Mouse (Mus musculus): ENCODE measurements around the gene Lrrc30.

The Lrrc30 gene

DNA sequence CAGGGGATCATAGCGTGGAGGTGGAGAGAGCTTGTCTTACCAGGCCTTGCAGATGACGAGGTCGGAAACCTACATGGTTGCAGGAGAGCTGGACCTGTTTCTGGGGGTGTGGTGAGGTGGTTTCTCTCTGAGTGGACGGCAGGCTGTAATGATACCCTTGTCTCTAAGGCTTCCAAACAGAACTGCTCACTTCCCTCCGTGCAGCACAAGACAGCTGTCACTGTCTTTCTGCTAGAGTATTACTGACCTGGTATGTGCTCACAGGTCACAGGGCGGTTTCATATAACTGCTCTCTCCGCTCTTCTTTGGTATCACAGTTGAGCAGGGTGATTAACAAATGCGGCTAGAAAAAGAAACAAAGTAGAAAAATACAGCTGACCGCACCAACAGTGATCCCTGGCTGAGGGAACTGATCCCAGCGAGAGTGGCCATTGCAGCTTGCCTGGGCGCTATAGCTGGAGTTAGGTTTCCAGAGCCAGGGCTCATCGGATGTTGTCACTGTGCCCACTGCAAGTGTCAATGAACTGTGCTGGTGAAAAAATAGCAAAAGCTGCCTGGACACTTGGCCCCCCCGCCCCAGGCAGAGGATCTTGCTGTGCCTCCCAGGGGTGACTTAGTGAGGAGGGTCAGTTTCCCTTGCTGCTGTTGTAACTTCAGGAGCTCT is at the start of gene Lrrc30:
Gene Lrrc30, minus strand, starts transcription at position 48 of the 664 bp plus-strand sequence.
- DNase-seq (ENCODE audit: low spot score in 2 of 2) = no peak

DNA sequence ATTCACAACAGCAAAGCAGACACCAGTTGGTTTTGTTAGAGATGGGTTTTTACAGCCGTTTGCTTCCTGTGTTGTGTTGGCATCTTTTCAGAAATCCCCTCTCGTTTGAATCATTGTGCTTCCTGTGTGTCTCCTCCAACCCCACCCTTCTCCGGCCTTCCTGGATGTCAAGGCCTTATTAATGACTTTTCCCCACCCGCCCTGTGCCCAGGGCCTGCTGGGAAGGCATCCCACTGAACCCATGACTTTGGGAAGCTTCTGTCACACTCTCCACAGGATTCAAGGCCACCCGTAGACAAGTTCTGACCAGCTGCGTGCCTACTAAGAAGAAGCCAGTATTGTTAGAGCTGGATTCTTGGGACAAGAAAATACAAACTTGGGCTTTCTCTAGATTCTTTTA is 48.6 kb upstream of the Lrrc30 start:
- no peak for DNase-seq (ENCODE audit: low spot score in 2 of 2)

DNA sequence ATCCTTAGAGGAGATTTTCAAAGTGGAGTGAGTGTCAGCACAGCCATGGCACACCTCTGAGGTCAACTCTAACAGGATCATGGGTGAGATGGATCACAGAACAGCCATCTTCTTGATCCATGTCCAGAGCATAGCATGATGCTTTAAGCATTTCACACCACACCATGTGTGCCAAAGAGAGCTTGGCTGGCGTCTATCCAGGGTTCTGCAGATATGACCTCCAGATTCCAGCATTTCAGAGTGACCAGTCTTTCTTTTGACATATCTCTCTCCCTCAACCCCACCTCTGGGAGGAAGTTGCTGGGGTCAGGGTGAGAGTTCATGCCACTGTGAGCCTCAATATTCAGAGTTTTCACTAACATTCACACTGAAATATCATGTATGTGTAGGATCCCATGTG is 46.1 kb upstream of the Lrrc30 start:
- no peak for DNase-seq (ENCODE audit: low spot score in 2 of 2)

- peak; percentile 50 to 68 for DNase-seq (ENCODE audit: low spot score in 2 of 2)
These were observed 35.5 kb upstream of the Lrrc30 start for GRCm38 (mm10) chr17:67667981-67668380.

GRCm38 (mm10) chr17:67666981-67667380 is 34.5 kb upstream of the Lrrc30 start:
- DNase-seq (ENCODE audit: low spot score in 2 of 2) = no peak

DNA sequence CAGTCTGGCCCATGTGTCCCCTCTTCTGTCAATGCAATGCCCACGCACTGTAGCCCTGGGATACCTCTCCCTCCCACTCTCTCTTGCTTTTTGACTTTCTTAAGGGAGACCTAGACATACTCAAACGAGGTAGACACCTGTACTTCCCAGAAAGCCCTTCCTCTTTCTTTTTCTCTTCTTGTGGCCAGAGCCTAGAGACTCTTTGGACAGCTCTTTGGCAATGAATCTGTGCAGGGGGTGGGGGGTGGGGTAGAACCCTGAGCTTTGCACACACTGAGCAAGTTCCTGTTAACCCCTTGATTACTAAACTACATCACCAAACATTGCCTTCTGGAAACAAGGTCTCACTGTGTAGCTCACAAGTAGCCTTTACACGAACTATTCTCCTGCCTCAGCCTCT is 31.8 kb upstream of the Lrrc30 start:
- no peak for DNase-seq (ENCODE audit: low spot score in 2 of 2)

- peak in 1 of 2 experiments; percentile 64 for DNase-seq (ENCODE audit: low spot score in 2 of 2)
These were observed 19.0 kb upstream of the Lrrc30 start for GRCm38 (mm10) chr17:67651506-67651905.

- DNase-seq (ENCODE audit: low spot score in 2 of 2) = no peak
These were observed 9.1 kb upstream of the Lrrc30 start for GRCm38 (mm10) chr17:67641627-67642026.

- peak in 1 of 2 experiments; percentile 50 for DNase-seq (ENCODE audit: low spot score in 2 of 2)
These were observed 5.7 kb upstream of the Lrrc30 start for GRCm38 (mm10) chr17:67638119-67638810.

DNA sequence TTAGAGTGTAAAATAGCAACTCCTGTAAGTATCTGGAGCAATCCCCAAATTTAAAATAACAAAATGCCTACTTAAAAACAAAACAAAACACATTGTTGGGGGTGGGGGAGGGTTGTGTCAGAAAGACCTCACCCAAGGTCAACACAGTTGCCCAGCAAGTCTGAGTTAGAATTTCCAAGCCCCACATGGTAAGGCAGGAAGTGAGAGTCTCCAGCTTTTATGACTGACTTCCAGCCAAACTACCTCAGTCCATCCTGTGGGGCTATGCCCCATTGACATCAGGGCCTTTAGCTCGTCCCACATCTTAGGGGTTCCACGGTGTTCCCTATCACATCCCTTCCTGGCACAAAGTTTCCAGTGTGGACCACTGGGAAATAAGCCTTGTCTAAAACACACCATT is 4.4 kb upstream of the Lrrc30 start:
- DNase-seq (ENCODE audit: low spot score in 2 of 2) = no peak

DNA sequence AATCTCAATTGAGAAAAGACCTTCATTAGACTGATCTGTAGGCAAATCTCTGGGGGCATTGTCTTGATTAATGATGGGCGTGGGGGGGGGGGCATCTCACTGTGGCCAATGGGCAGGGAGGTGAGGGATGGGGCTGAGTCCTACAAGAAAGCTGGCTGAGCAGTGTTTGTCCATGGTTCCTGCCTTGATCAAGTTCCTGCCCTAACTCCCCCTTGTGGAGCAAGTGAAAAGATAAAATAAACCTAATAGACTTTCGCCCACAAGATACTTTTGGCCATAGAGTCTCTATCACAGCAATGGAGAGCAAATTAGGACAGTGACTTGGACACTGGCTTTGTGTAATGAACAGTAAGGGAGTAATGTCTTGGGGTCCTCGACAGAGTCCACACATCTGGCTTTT is 3.8 kb upstream of the Lrrc30 start:
- DNase-seq (ENCODE audit: low spot score in 2 of 2) = no peak

GRCm38 (mm10) chr17:67629746-67630145 is 2.8 kb downstream of the Lrrc30 start:
- no peak for DNase-seq (ENCODE audit: low spot score in 2 of 2)

DNA sequence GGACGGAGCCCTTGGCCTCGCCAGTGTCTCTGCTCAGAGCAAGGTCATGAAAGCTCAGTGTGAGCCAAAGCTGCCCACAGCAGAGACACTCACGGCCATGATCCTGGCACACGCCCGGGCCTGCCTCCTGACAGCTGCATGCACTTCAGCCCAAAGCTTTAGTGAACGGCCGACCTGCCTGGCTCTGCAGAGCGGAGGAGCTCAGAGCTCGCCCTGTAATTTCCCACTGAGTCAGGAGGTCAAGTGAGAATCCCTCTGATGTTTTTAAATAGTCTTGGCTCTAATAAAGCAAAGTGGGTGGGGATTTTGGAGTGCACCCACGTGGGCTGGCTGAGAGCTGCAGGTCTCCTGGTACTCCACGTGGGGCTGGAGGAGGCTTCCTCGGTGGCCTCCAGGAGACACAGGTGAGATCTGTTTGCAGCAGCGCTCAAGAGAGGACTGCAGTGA is 3.3 kb downstream of the Lrrc30 start:
- DNase-seq (ENCODE audit: low spot score in 2 of 2) = peak in 1 of 2 experiments; percentile 24

- no peak for DNase-seq (ENCODE audit: low spot score in 2 of 2)
These were observed 4.0 kb downstream of the Lrrc30 start for GRCm38 (mm10) chr17:67628475-67628874.

GRCm38 (mm10) chr17:67625431-67625830 is 7.1 kb downstream of the Lrrc30 start:
- DNase-seq (ENCODE audit: low spot score in 2 of 2) = no peak

GRCm38 (mm10) chr17:67619001-67619400 is 13.5 kb downstream of the Lrrc30 start:
- DNase-seq (ENCODE audit: low spot score in 2 of 2) = no peak

DNA sequence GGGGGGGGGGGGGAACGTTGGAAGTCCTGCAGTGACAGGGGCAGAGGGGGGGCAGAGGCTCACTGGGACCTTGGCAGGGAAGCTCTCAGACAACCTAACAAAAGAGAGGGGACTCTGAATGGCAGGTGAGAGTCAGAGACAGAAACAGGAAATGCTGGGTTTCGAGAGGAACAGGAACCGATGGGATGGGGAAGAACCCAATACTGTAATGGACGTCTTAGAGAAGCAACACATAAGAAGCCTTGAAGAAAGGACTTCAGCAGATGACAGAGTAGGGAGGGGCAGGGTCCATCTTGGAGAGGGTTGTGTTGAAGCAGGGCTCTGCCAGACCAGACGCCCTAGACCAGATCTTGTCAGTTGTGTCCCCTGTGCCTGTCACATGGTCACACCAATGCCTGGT is 18.1 kb downstream of the Lrrc30 start:
- no peak for DNase-seq (ENCODE audit: low spot score in 2 of 2)

GRCm38 (mm10) chr17:67612576-67612975 is 19.9 kb downstream of the Lrrc30 start:
- no peak for DNase-seq (ENCODE audit: low spot score in 2 of 2)

DNA sequence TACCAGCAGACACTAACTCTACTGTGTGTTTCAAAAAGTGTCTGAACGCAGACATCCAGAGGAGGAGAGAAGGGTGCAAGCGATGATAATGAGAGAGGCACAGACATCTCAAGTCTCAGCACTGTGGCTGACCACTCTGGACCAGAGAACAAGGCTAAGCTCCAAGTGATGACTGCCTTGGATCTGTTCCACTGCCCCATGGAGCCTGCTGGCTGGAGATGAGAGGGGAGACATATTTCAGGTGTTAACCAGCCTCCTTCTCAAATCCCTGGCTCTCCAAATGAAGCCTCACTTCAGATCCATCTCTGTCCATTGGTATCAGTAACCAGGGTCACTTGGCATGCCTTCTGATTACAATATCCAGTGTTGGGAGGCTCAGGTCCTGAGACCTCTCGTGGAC is 20.4 kb downstream of the Lrrc30 start:
- no peak for DNase-seq (ENCODE audit: low spot score in 2 of 2)

DNA sequence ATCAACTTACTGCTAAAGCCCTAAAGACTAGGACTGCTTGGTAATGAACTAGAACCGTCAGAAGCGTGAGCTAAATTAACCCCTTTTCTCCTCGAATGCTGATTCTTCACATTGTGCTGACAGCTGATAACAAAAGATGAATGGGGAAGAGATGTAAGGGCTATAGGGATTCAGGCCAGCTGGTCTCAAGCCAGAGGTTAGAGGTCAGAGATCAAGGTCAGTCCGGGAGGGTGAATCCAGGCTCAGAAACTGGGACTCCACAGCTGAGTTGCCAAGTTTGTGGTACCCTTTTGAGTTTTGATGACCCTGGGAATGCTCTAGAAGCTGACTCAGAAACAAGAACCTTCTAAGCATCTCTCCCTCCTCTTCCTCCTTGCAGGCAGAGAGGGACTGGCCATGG is 28.1 kb downstream of the Lrrc30 start:
- DNase-seq (ENCODE audit: low spot score in 2 of 2) = no peak

DNA sequence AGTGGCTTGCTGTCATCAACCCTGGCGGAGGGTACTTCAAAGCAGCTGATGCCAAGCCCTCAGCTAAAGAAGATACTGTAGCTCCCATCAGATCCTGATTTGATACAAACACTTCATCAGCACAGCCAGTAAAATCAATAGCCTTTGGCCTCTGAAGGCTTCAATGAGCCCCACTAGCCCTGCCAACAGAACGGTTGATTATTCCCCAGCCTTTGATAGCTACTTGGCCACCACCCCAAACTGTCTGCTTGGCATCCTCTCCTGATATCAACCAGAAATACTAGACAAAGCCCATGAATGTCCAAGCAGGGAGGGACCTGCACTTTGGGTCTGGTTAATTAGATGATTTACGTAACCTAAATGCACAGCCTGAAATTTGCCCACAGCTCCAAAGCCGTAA is 30.0 kb downstream of the Lrrc30 start:
- no peak for DNase-seq (ENCODE audit: low spot score in 2 of 2)

DNA sequence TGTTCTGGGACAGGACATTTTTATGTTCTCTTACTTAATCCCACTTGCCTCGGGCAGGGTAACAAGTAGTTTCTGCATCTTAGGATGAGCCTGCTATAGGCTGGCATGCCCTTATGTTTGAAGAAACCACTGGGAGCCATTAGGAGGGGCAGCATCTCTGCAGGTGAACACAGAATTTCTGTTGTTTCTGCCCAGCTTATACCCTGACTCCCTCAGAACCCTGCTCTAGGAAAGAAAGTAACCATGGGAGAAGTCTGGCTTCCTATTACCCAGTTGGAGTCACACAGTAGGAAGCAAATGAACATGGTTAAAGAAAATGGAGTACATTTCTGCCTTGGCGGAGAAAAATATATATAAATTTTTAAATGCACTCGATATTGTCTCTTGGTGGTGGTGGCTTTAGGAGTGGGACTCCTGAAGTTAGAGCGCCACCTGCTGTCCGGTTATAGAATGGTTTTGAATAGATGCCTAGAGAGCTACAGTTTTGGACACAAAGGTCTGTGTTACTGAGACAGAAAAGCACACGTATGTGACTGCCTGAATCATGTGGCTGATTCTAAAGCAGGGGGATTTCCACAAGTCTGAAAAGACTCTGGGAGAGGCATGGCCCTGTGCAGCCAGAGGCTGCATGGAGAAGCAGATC is 47.5 kb downstream of the Lrrc30 start:
- peak; percentile 77 to 88 for DNase-seq (ENCODE audit: low spot score in 2 of 2)

- no peak for DNase-seq (ENCODE audit: low spot score in 2 of 2)
These were observed 48.0 kb downstream of the Lrrc30 start for GRCm38 (mm10) chr17:67584533-67584932.

All from cerebellum, postnatal 4 days (tissue).